Mouse (Mus musculus) lung, embryonic 15.5 days (tissue): Measurements from ENCODE around the gene Hist1h4d. TPM values are rescaled to one million over a fixed set of nuclear protein-coding genes. Genes with fewer than 3 reads are reported as not detected.
"Not testable (repeated sequence)": the region's sequence is repeated elsewhere in the genome, so short reads cannot be mapped to it uniquely, and the experiment has no call there.

Experiments
- ATAC-seq: fragments of 200-750 bp; cut with Nextera tagmentation; 2 replicates; pipeline ENCODE4 v1.8.0; 2017; ENCODE audit warnings: moderate number of reproducible peaks, borderline replicate concordance; ENCODE audit not compliant: low FRiP score, low TSS enrichment; ENCODE audit errors: extremely low read depth
- H3K27ac ChIP-seq: fragments of 300-500 bp; sonication (generic); 2 replicates; pipeline ENCODE4 v1.5.1; 2015; ENCODE audit warnings: moderate library complexity, mild to moderate bottlenecking, inconsistent platforms
- H3K27me3 ChIP-seq: fragments of 300-500 bp; sonication (generic); 2 replicates; pipeline ENCODE4 v1.6.1; 2015; ENCODE audit warnings: inconsistent platforms
- H3K36me3 ChIP-seq: fragments of 300-500 bp; sonication (generic); 2 replicates; pipeline ENCODE4 v1.6.1; 2015; ENCODE audit warnings: inconsistent platforms
- H3K4me1 ChIP-seq: fragments of 300-500 bp; sonication (generic); 2 replicates; pipeline ENCODE4 v1.6.1; 2015; ENCODE audit warnings: inconsistent platforms
- H3K4me2 ChIP-seq: fragments of 300-500 bp; sonication (generic); 2 replicates; pipeline ENCODE4 v1.6.1; 2015; ENCODE audit warnings: inconsistent platforms, mild to moderate bottlenecking, moderate library complexity
- H3K4me3 ChIP-seq: fragments of 300-500 bp; sonication (generic); 2 replicates; pipeline ENCODE4 v1.5.1; 2015; ENCODE audit warnings: mild to moderate bottlenecking, inconsistent platforms
- H3K9ac ChIP-seq: fragments of 300-500 bp; sonication (generic); 2 replicates; pipeline ENCODE4 v1.6.1; 2015; ENCODE audit warnings: inconsistent platforms
- H3K9me3 ChIP-seq: fragments of 300-500 bp; sonication (generic); 2 replicates; pipeline ENCODE4 v1.6.1; 2016; ENCODE audit warnings: inconsistent platforms
- WGBS: fragments of 180-500 bp; shearing (Covaris S2); methylation state at CpG from one replicate; pipeline ENCODE4 v1.1.7; 2015; 5-methylcytosine and 5-hydroxymethylcytosine counted together
- polyA plus RNA-seq: library from polyadenylated mRNA; unstranded; fragments of >200 nt; fragmentation: Nextera tagmentation; extraction: Ambion mirVana; gene quantifications from 2 replicates; pipeline ENCODE4 v1.2.1, GENCODE M21; 2015

The Hist1h4d gene
- polyA plus RNA-seq, 1 experiment from 2014 or later, result 160 TPM

- no peak for ATAC-seq
- no peaks in the 10 kb centered on the region for H3K9me3 ChIP-seq
- H3K36me3 ChIP-seq, result no peaks in the 10 kb centered on the region
- H3K27me3 ChIP-seq, result no peaks in the 10 kb centered on the region
- WGBS, result 23% methylated on average over 6 of the region's 6 CpGs
- peak overlapping the region; percentile 68 for H3K9ac ChIP-seq
- peaks cover 24% of the 10 kb centered on the region; the same call in 1 of the 2 replicates for H3K4me1 ChIP-seq
- peak overlapping the region; percentile 54 for H3K4me2 ChIP-seq
- H3K4me3 ChIP-seq, result peak overlapping the region; percentile 47
- H3K27ac ChIP-seq, result peak overlapping the region; percentile 92
Observed at GRCm38 (mm10) chr13:23576906-23577639, 4.3 kb upstream of the Hist1h4d start.

DNA sequence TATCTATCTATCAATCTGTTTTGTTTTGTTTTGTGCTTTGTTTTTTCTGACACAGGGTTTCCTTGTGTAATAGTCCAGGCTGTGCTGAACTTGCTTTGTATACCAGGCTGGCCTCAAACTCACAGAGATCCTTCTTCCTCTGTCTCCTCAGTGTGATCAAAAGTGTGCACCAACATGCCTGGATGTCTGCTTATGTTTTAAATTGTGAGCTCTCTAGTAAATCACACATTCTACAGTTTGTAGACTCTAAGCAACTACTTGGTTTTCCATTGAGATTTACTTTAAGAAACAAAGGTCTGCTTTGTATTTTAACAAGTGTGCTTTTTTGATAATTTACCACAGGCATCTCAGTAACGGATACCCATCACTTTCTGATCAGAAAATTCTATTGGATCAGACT, 3.6 kb upstream of the Hist1h4d start:
- Histone ChIP-seq H3K27me3 (no peaks in the 10 kb centered on the region), H3K9me3 (no peaks in the 10 kb centered on the region), H3K4me1 (peaks cover 27% of the 10 kb centered on the region; the same call in 1 of the 2 replicates), H3K4me2 (no peak overlapping the region), H3K27ac (no peak overlapping the region), H3K36me3 (no peaks in the 10 kb centered on the region), H3K9ac (no peak overlapping the region), H3K4me3 (no peak overlapping the region)
- ATAC-seq, result no peak
- WGBS, result 79% methylated on average over 1 of the region's 1 CpGs

GRCm38 (mm10) chr13:23582219-23583056, 1.0 kb downstream of the Hist1h4d start:
- Histone ChIP-seq H3K9me3 (no peaks in the 10 kb centered on the region), H3K27me3 (no peaks in the 10 kb centered on the region), H3K4me1 (peaks cover 40% of the 10 kb centered on the region), H3K4me3 (peak overlapping the region; percentile 53), H3K4me2 (peak overlapping the region; percentile 77), H3K36me3 (no peaks in the 10 kb centered on the region), H3K9ac (peak overlapping the region; percentile 67), H3K27ac (peak overlapping the region; percentile 98)
- WGBS, result 7% methylated on average over 6 of the region's 6 CpGs
- no peak for ATAC-seq

DNA sequence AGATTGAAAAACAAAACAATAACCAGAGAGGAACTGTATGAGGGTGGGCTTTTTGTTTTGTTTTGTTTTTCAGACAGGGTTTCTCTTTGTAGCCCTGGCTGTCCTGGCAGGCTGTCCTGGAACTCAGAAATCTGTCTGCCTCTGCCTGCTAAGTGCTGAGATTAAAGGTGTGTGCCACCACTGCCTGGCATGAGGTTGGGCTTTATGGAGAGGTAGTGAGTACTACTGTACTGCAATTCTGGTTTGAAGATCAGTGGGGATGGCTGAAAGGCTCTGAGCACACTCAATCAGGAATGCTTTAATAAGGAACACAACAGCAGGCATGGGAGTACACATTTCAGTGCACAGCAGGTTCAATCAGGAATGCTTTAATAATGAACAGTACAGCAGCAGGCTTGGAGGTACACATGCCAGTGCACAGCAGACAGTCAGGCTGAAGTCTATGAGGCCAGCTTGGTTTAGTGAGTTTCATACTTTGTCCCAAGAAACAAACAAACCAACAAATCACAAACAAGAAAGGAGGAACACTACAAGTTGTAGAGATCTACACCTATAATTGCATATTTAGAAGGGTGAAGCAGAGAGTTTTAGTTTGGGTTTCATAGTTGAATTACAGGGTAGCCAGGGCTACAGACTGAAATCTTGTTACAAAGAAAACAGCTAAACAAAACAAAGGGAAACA, 2.1 kb downstream of the Hist1h4d start:
- Histone ChIP-seq H3K27ac (peak overlapping the region; percentile 98), H3K4me2 (no peak overlapping the region; the same call in 1 of the 2 replicates), H3K36me3 (no peaks in the 10 kb centered on the region), H3K9me3 (no peaks in the 10 kb centered on the region), H3K27me3 (no peaks in the 10 kb centered on the region), H3K4me1 (peaks cover 40% of the 10 kb centered on the region), H3K4me3 (no peak overlapping the region), H3K9ac (no peak overlapping the region)
- ATAC-seq, result no peak

DNA sequence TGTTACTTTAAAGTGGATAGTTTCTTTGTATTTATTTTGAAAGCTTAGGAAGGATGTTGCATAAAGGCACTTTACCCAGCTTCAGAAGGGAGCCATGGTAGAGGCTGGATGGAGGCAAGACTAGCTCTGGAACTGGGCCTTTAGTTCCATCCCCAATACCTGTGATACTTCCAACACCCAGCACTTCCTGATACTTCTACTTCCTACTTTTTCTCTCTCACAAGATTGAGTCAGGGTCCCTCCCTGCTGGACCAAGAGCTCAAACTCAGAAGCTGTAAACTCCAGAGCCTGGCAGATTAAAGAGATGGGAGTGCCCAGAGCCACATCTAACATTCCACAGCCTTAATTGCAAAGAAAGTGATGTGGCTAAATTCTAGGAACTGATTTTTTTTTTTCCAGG, 2.9 kb downstream of the Hist1h4d start:
- H3K9ac ChIP-seq, result peak overlapping the region; percentile 68

GRCm38 (mm10) chr13:23585029-23585441, 3.6 kb downstream of the Hist1h4d start:
- peak overlapping the region; percentile 72 for H3K4me2 ChIP-seq
- peak overlapping the region; percentile 48 for H3K4me3 ChIP-seq
- H3K9me3 ChIP-seq, result no peaks in the 10 kb centered on the region
- H3K27ac ChIP-seq, result peak overlapping the region; percentile 98
- H3K4me1 ChIP-seq, result peaks cover 40% of the 10 kb centered on the region
- no peaks in the 10 kb centered on the region for H3K36me3 ChIP-seq
- peak overlapping the region; percentile 68 for H3K9ac ChIP-seq
- WGBS, result under 1% methylated on average over 21 of the region's 21 CpGs
- no peak for ATAC-seq
- no peaks in the 10 kb centered on the region for H3K27me3 ChIP-seq

More for the DNA sequence above, 2.9 kb downstream of the Hist1h4d start:
- H3K4me1 ChIP-seq, result peaks cover 40% of the 10 kb centered on the region
- peak overlapping the region; percentile 48 for H3K4me3 ChIP-seq
- H3K27ac ChIP-seq, result peak overlapping the region; percentile 98
- ATAC-seq, result no peak
- H3K9me3 ChIP-seq, result no peaks in the 10 kb centered on the region
- H3K27me3 ChIP-seq, result no peaks in the 10 kb centered on the region
- no peaks in the 10 kb centered on the region for H3K36me3 ChIP-seq
- peak overlapping the region; percentile 72 for H3K4me2 ChIP-seq

- peak overlapping the region; percentile 72 for H3K4me2 ChIP-seq
- H3K9me3 ChIP-seq, H3K27me3 ChIP-seq, H3K36me3 ChIP-seq: not testable (repeated sequence)
- H3K27ac ChIP-seq, result peak overlapping the region; percentile 98
- WGBS, result under 1% methylated on average over 33 of the region's 36 CpGs
- H3K9ac ChIP-seq, result peak overlapping the region; percentile 68
- H3K4me1 ChIP-seq, result peaks cover 34% of the 10 kb centered on the region
- ATAC-seq, result peak; percentile 91
- H3K4me3 ChIP-seq, result peak overlapping the region; percentile 48
Observed at GRCm38 (mm10) chr13:23585442-23586098, 4.2 kb downstream of the Hist1h4d start.

- Histone ChIP-seq H3K9me3 (no peaks in the 10 kb centered on the region), H3K36me3 (no peaks in the 10 kb centered on the region), H3K4me1 (peaks cover 29% of the 10 kb centered on the region), H3K27ac (peak overlapping the region; percentile 98), H3K9ac (peak overlapping the region; percentile 51), H3K4me3 (peak overlapping the region; percentile 48), H3K4me2 (peak overlapping the region; percentile 72), H3K27me3 (no peaks in the 10 kb centered on the region)
- 2% methylated on average over 22 of the region's 22 CpGs for WGBS
- ATAC-seq, result no peak
Observed at GRCm38 (mm10) chr13:23586099-23586939, 4.9 kb downstream of the Hist1h4d start.

- 4% methylated on average over 1 of the region's 1 CpGs for WGBS
- peak overlapping the region; percentile 51 for H3K9ac ChIP-seq
- no peak; the same call in 1 of the 2 replicates for ATAC-seq
- peak overlapping the region; percentile 72 for H3K4me2 ChIP-seq
- H3K4me3 ChIP-seq, result peak overlapping the region; percentile 48
- H3K27ac ChIP-seq, result peak overlapping the region; percentile 98
- H3K36me3 ChIP-seq, result no peaks in the 10 kb centered on the region
- no peaks in the 10 kb centered on the region for H3K9me3 ChIP-seq
- H3K27me3 ChIP-seq, result no peaks in the 10 kb centered on the region
- peaks cover 28% of the 10 kb centered on the region for H3K4me1 ChIP-seq
Observed at GRCm38 (mm10) chr13:23586940-23587225, 5.5 kb downstream of the Hist1h4d start.

DNA sequence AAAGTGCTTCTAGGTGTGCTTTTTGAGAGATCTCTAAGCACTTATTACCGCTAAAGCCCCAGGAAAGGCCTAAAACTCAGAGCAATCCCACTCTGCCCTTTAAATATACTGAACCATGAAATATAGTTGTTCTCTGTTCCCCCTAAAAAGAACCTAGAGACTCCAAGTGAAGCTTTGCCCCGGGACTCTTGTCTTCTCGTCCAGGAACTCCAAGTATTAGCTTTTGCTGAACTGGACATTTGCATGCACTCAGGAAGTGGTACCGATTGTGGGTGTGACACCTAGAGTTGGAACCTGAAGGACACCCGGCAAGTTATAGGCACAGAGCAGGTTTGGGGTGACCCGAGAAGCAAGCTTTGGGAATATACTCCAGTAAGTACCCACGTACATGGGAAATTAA, 9.8 kb downstream of the Hist1h4d start:
- WGBS, result 90% methylated on average over 7 of the region's 7 CpGs
- ATAC-seq, result no peak

DNA sequence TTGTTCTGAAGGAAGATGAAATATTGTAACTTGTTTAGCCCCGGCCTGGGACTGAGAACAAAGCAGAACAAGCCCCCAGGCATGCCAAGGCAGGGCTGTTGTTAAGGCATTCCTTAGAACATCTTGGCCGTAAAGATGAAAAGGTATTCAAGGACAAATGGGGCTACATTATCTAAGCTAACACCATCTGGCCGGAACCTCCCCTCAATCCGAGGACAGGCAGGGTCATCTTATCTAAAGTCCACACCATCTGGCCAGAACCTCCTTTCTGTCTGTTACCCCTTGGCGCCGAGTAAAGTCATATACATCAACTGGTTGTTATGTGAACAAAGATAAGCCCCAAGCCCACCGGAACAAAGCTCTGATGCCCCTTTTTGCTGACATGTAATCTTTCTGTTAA, 10.5 kb downstream of the Hist1h4d start:
- peaks cover 11% of the 10 kb centered on the region; the same call in 1 of the 2 replicates for H3K4me1 ChIP-seq
- 70% methylated on average over 7 of the region's 7 CpGs for WGBS
- not testable (repeated sequence) for H3K36me3 ChIP-seq, H3K9me3 ChIP-seq, H3K9ac ChIP-seq, H3K4me2 ChIP-seq, H3K27me3 ChIP-seq, ATAC-seq, H3K4me3 ChIP-seq, H3K27ac ChIP-seq

More for the DNA sequence above, 9.8 kb downstream of the Hist1h4d start:
- H3K27ac ChIP-seq, result no peak overlapping the region
- no peaks in the 10 kb centered on the region for H3K36me3 ChIP-seq
- H3K4me2 ChIP-seq, result no peak overlapping the region
- H3K4me3 ChIP-seq, result no peak overlapping the region
- H3K9me3 ChIP-seq, result no peaks in the 10 kb centered on the region
- H3K9ac ChIP-seq, result no peak overlapping the region
- no peaks in the 10 kb centered on the region for H3K27me3 ChIP-seq
- peaks cover 17% of the 10 kb centered on the region; the same call in 1 of the 2 replicates for H3K4me1 ChIP-seq
